ENCODE assay signal across 11 mouse cellular contexts in the genomic region with DNA sequence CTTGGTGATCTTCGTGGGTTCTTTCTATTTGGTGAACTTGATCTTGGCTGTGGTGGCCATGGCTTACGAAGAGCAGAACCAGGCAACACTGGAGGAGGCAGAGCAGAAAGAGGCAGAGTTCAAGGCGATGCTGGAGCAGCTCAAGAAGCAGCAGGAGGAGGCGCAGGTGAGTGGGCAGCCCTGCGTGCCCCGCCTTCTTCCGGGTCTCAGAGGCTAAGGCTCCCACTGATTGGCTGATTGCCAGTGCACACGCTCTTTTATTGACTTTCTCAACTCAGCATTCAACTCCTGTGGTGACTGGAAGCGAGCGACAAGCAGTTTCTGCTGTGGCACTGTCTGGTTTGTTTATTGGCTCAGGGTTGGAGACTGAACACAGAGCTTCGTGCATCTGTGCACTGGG.
DNase-seq lines count a peak whose midpoint lies in the region; ATAC-seq and TF ChIP-seq lines count a peak whose summit lies in the region.
"Had no signal": no experiment of that assay in that cellular context is flagged by ENCODE, and none has a peak within 500 bp of the region (broad histone marks: within the 10 kb centered on the region; RNA-seq: fewer than 3 reads in every experiment).

No protein-coding gene starts in this region.

- 47% methylated on average over 11 of the region's 11 CpGs for WGBS in hindbrain, embryonic 14.5 days
- 45% methylated on average over 11 of the region's 11 CpGs for WGBS in hindbrain, embryonic 11.5 days
- 35% methylated on average over 11 of the region's 11 CpGs for WGBS in lung, postnatal 0 days
- 31% methylated on average over 11 of the region's 11 CpGs for WGBS in neural tube, embryonic 15.5 days

- H3K4me3 ChIP-seq in hindbrain, embryonic 14.5 days (replicated peaks; ENCODE audit: low read length): no peak overlapping the region
- H3K4me3 ChIP-seq in hindbrain, embryonic 11.5 days (ENCODE audit: low read depth, low read length): no peak overlapping the region
- H3K4me3 ChIP-seq in lung, postnatal 0 days (ENCODE audit: low read depth, low read length): no peak overlapping the region
- H3K4me3 ChIP-seq in neural tube, embryonic 15.5 days (replicated peaks): no peak overlapping the region
- H3K4me3 ChIP-seq: hindbrain, embryonic 13.5 days had no signal

- H3K27ac ChIP-seq in hindbrain, embryonic 14.5 days: no peak overlapping the region
- no peak overlapping the region for H3K27ac ChIP-seq in hindbrain, embryonic 11.5 days (ENCODE audit: low read depth, low read length)
- H3K27ac ChIP-seq in lung, postnatal 0 days (ENCODE audit: low read length): no peak overlapping the region
- no peak overlapping the region for H3K27ac ChIP-seq in neural tube, embryonic 15.5 days (replicated peaks)
- H3K27ac ChIP-seq: hindbrain, embryonic 13.5 days; liver, embryonic 14.5 days had no signal

- no peak overlapping the region for H3K9ac ChIP-seq in hindbrain, embryonic 14.5 days
- H3K9ac ChIP-seq in hindbrain, embryonic 11.5 days (ENCODE audit: low read depth, low read length): no peak overlapping the region
- H3K9ac ChIP-seq in lung, postnatal 0 days (replicated peaks; ENCODE audit: low read depth): no peak overlapping the region
- no peak overlapping the region for H3K9ac ChIP-seq in neural tube, embryonic 15.5 days (replicated peaks)
- H3K9ac ChIP-seq: hindbrain, embryonic 13.5 days; liver, embryonic 14.5 days had no signal

- peak; percentile 38 for DNase-seq in hindbrain, embryonic 14.5 days (ENCODE audit: low spot score)
- no peak for DNase-seq in hindbrain, embryonic 11.5 days (ENCODE audit: low spot score)
- DNase-seq in urinary bladder, postnatal 14 days (ENCODE audit: low spot score): peak; percentile 65
- DNase-seq in urinary bladder, postnatal 10 days (ENCODE audit: low spot score): no peak
- peak; percentile 64 for DNase-seq in lung, postnatal 0 days (ENCODE audit: low spot score)
- no peak for DNase-seq in right cerebral cortex, postnatal 4 days
- DNase-seq: gastrocnemius, postnatal 36 days had no signal

- no peak overlapping the region for H3K4me2 ChIP-seq in hindbrain, embryonic 14.5 days (replicated peaks)
- no peak overlapping the region for H3K4me2 ChIP-seq in hindbrain, embryonic 11.5 days (replicated peaks; ENCODE audit: low read depth, low read length)
- H3K4me2 ChIP-seq in lung, postnatal 0 days (replicated peaks; ENCODE audit: low read depth, low read length): no peak overlapping the region
- no peak overlapping the region for H3K4me2 ChIP-seq in neural tube, embryonic 15.5 days
- H3K4me2 ChIP-seq: hindbrain, embryonic 13.5 days had no signal

- no peak for TF ChIP-seq EP300 in lung, postnatal 0 days (IDR thresholded peaks at IDR 0.05)

- no peak for ATAC-seq in hindbrain, embryonic 14.5 days (ENCODE audit: low FRiP score)
- no peak for ATAC-seq in hindbrain, embryonic 11.5 days (ENCODE audit: low FRiP score)
- ATAC-seq in lung, postnatal 0 days: peak; percentile 38; the same call in 1 of the 2 replicates
- ATAC-seq in neural tube, embryonic 15.5 days (ENCODE audit: low FRiP score): no peak
- no peak for ATAC-seq in megakaryocyte progenitor cell, adult 5-6 weeks (replicated peaks; ENCODE audit: poor library complexity)

- H3K9me3 ChIP-seq in hindbrain, embryonic 14.5 days (ENCODE audit: control insufficient read depth, low read length): no peaks in the 10 kb centered on the region
- H3K9me3 ChIP-seq in hindbrain, embryonic 11.5 days (ENCODE audit: control insufficient read depth, low read length): no peaks in the 10 kb centered on the region
- no peaks in the 10 kb centered on the region for H3K9me3 ChIP-seq in lung, postnatal 0 days (ENCODE audit: low read length)
- H3K9me3 ChIP-seq in neural tube, embryonic 15.5 days (replicated peaks): no peaks in the 10 kb centered on the region
- H3K9me3 ChIP-seq: hindbrain, embryonic 13.5 days had no signal

- H3K4me1 ChIP-seq in hindbrain, embryonic 14.5 days (replicated peaks; ENCODE audit: control insufficient read depth, insufficient read depth, low read length): no peaks in the 10 kb centered on the region
- H3K4me1 ChIP-seq in hindbrain, embryonic 11.5 days (replicated peaks; ENCODE audit: control insufficient read depth, insufficient read depth, low read length): no peaks in the 10 kb centered on the region
- no peaks in the 10 kb centered on the region for H3K4me1 ChIP-seq in lung, postnatal 0 days (ENCODE audit: insufficient read depth, low read depth, low read length)
- no peaks in the 10 kb centered on the region for H3K4me1 ChIP-seq in neural tube, embryonic 15.5 days

- H3K27me3 ChIP-seq in hindbrain, embryonic 14.5 days (ENCODE audit: control insufficient read depth, insufficient read depth, low read length): no peaks in the 10 kb centered on the region
- H3K27me3 ChIP-seq in hindbrain, embryonic 11.5 days (ENCODE audit: control insufficient read depth, insufficient read depth, low read length): no peaks in the 10 kb centered on the region
- no peaks in the 10 kb centered on the region for H3K27me3 ChIP-seq in lung, postnatal 0 days (replicated peaks; ENCODE audit: insufficient read depth, low read length)
- H3K27me3 ChIP-seq in neural tube, embryonic 15.5 days (replicated peaks): no peaks in the 10 kb centered on the region
- H3K27me3 ChIP-seq: hindbrain, embryonic 13.5 days had no signal

- no peak for TF ChIP-seq CTCF in lung, postnatal 0 days (IDR thresholded peaks at IDR 0.05)

- peaks cover 69% of the 10 kb centered on the region for H3K36me3 ChIP-seq in hindbrain, embryonic 14.5 days (replicated peaks; ENCODE audit: control insufficient read depth, insufficient read depth)
- H3K36me3 ChIP-seq in hindbrain, embryonic 11.5 days (ENCODE audit: control insufficient read depth, insufficient read depth, low read length): no peaks in the 10 kb centered on the region
- H3K36me3 ChIP-seq in lung, postnatal 0 days (ENCODE audit: insufficient read depth, low read length): no peaks in the 10 kb centered on the region
- peaks cover 62% of the 10 kb centered on the region for H3K36me3 ChIP-seq in neural tube, embryonic 15.5 days

Comparison
In these comparisons a context has a peak if more than half of its experiments do, and no peak if none do; other contexts are left out.
1. DNase-seq: peak in hindbrain, embryonic 14.5 days (single experiment), urinary bladder, postnatal 14 days (single experiment) and lung, postnatal 0 days (single experiment); none in hindbrain, embryonic 11.5 days (single experiment), urinary bladder, postnatal 10 days (single experiment) and right cerebral cortex, postnatal 4 days (single experiment).